Mouse (Mus musculus): ENCODE measurements around the gene Tprn. TPM values are rescaled to one million over a fixed set of nuclear protein-coding genes. Genes with fewer than 3 reads are reported as not detected.

Gene Tprn
- polyA plus RNA-seq, 1 experiment = 7.4 TPM

DNA sequence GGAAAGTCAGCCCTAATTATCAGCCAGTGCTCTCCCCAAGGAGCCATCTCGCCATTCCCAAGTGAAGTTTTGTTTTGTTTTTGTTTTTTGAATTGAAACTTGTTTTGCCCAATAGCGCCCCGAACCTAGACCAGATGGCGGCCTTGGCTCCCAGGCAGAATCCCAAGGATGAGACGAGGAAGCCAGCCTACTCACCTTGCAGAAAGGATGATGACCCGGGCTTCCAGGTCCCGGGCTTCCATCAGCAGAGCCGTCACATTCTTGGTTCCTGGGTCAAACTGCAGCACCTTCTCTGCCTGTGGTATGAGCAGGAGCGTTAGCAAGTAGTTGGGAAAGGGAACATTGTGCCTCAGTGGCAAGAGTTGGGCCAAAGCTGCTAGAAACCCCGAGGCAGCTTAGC is 47.8 kb downstream of the Tprn start:
- Histone ChIP-seq H3K27me3 (ENCODE audit: control insufficient read depth, insufficient read depth, insufficient read length) (peaks cover 68% of the 10 kb centered on the region), H3K79me3 (ENCODE audit: low read depth) (no peaks in the 10 kb centered on the region), H3K36me3 (ENCODE audit: control insufficient read depth, insufficient read depth) (no peaks in the 10 kb centered on the region), H3ac (ENCODE audit: control insufficient read depth, insufficient read length, low read depth) (no peak overlapping the region), H3K4me3 (ENCODE audit: insufficient read depth, poor library complexity, severe bottlenecking) (no peak overlapping the region), H3K79me2 (ENCODE audit: control insufficient read depth, insufficient read depth) (no peaks in the 10 kb centered on the region)
- TF ChIP-seq FOSL1 (IDR thresholded peaks at IDR 0.05; ENCODE audit: insufficient read depth, low read length, poor library complexity, severe bottlenecking) (no peak), CTCF (IDR thresholded peaks at IDR 0.05; ENCODE audit: control insufficient read depth, insufficient read depth, insufficient read length) (no peak)

DNA sequence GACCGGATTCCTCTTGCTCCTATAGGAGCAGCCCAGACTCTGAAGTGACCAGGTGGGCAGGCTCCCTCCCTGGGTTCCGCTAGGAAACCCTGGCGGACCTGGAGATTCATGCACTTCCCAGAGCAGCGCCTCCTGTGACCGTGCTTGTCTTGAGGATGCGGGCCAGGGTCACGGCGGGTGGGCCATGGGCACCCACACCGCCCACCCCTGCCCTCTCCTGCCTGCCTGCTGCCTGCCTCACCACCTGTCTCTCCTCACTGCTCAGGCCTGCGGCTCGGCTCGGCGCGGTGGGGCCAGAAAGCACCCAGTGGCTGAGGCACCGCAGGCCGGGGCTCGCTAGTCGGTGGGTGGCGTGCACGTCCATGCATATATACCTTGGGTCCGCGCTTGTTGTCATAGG is 48.6 kb downstream of the Tprn start:
- TF ChIP-seq MAX (IDR thresholded peaks at IDR 0.05) = no peak
- no peak for TF ChIP-seq CTCF (IDR thresholded peaks at IDR 0.05; ENCODE audit: control insufficient read depth, insufficient read depth, insufficient read length)
- no peak for TF ChIP-seq USF1 (IDR thresholded peaks at IDR 0.05; ENCODE audit: low read depth)
- no peak for TF ChIP-seq FOSL1 (IDR thresholded peaks at IDR 0.05; ENCODE audit: insufficient read depth, low read length, poor library complexity, severe bottlenecking)
- no peak for TF ChIP-seq CEBPB (IDR thresholded peaks at IDR 0.05; ENCODE audit: low read depth)
- no peak for TF ChIP-seq MYOD1 (IDR thresholded peaks at IDR 0.05; ENCODE audit: control insufficient read depth, insufficient read length, low read depth)
- TF ChIP-seq MYOG (IDR thresholded peaks at IDR 0.05; ENCODE audit: control insufficient read depth, extremely low read depth, insufficient read length) = no peak
- Histone ChIP-seq H3K27me3 (ENCODE audit: control insufficient read depth, insufficient read depth, insufficient read length) (peaks cover 60% of the 10 kb centered on the region), H3K79me2 (ENCODE audit: control insufficient read depth, insufficient read depth) (no peaks in the 10 kb centered on the region), H3K4me3 (ENCODE audit: insufficient read depth, poor library complexity, severe bottlenecking) (no peak overlapping the region), H3ac (ENCODE audit: control insufficient read depth, insufficient read length, low read depth) (no peak overlapping the region), H3K36me3 (ENCODE audit: control insufficient read depth, insufficient read depth) (no peaks in the 10 kb centered on the region), H3K79me3 (ENCODE audit: low read depth) (no peaks in the 10 kb centered on the region)

DNA sequence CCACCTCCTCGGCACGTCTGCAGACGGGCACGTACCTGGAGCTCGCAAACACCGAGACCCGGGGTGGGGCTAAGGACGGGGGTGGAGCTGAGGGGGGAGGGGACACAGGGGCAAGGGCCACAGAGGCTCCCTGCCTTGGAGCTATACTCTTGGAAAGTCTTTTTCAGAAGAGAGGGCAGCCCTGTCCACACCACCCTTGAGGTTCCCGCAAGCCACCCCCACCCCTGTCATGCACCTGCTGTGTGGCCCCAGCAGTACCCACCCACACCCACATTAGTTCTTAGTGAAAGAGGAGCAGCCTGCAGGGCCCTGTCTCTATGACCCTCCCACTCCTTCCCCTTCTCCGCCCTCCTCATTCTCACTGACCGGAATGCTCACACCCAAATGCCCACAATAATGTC is 49.1 kb downstream of the Tprn start:
- TF ChIP-seq MYOD1 (IDR thresholded peaks at IDR 0.05; ENCODE audit: control insufficient read depth, insufficient read length, low read depth) (no peak), MAX (IDR thresholded peaks at IDR 0.05) (no peak), MYOG (IDR thresholded peaks at IDR 0.05; ENCODE audit: control insufficient read depth, extremely low read depth, insufficient read length) (no peak), USF1 (IDR thresholded peaks at IDR 0.05; ENCODE audit: low read depth) (no peak), CTCF (IDR thresholded peaks at IDR 0.05; ENCODE audit: control insufficient read depth, insufficient read depth, insufficient read length) (no peak), FOSL1 (IDR thresholded peaks at IDR 0.05; ENCODE audit: insufficient read depth, low read length, poor library complexity, severe bottlenecking) (no peak), CEBPB (IDR thresholded peaks at IDR 0.05; ENCODE audit: low read depth) (no peak)
- Histone ChIP-seq H3K36me3 (ENCODE audit: control insufficient read depth, insufficient read depth) (no peaks in the 10 kb centered on the region), H3ac (ENCODE audit: control insufficient read depth, insufficient read length, low read depth) (no peak overlapping the region), H3K79me3 (ENCODE audit: low read depth) (no peaks in the 10 kb centered on the region), H3K4me3 (ENCODE audit: insufficient read depth, poor library complexity, severe bottlenecking) (no peak overlapping the region), H3K27me3 (ENCODE audit: control insufficient read depth, insufficient read depth, insufficient read length) (peaks cover 60% of the 10 kb centered on the region), H3K79me2 (ENCODE audit: control insufficient read depth, insufficient read depth) (no peaks in the 10 kb centered on the region)

DNA sequence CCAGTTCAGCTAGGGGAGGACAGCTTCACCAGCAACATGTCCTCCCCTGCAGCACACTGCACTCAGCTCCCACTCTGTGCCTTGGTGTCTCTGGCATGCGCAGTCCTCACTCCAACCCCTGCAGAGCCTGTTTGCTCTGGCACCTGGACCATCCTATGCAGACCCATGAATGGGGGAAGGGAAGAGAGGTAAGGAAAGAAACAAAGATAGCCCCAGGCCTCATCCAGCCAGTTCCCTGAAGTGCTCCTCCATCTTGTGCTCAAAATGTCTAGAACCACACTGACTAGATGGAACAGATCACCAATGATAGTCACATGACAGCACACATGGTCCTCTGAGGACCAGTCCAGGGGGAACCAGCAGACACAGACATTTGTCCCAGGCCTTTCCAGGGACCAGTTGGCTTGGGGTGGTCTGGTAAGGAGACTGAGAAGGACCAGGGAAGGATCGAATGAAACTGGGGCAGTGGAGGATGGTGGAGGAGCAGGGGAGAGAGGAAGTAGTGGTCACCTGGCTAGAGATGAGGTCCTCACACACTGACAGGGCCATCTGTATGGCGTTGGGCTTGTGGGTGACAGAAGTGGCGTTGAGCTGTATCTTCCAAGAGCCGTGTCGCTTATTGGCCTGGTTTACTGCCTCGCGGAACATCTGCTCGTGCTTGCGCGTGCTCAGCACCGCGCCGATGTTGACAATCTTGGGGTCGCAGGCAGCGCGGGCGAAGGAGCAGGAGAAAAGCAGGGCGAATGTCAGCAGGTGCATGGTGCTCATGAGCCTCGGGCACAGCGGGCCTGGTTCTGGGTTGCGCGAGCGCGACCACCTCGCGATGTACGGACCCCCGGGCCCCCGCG is 55.9 kb downstream of the Tprn start:
- Histone ChIP-seq H3K4me3 (ENCODE audit: insufficient read depth, poor library complexity, severe bottlenecking) (no peak overlapping the region), H3K36me3 (ENCODE audit: control insufficient read depth, insufficient read depth) (no peaks in the 10 kb centered on the region), H3K27me3 (ENCODE audit: control insufficient read depth, insufficient read depth, insufficient read length) (peaks cover 52% of the 10 kb centered on the region), H3K79me3 (ENCODE audit: low read depth) (no peaks in the 10 kb centered on the region), H3ac (ENCODE audit: control insufficient read depth, insufficient read length, low read depth) (no peak overlapping the region), H3K79me2 (ENCODE audit: control insufficient read depth, insufficient read depth) (no peaks in the 10 kb centered on the region)
- no peak for TF ChIP-seq MAX (IDR thresholded peaks at IDR 0.05)
- no peak for TF ChIP-seq FOSL1 (IDR thresholded peaks at IDR 0.05; ENCODE audit: insufficient read depth, low read length, poor library complexity, severe bottlenecking)
- TF ChIP-seq MYOD1 (IDR thresholded peaks at IDR 0.05; ENCODE audit: control insufficient read depth, insufficient read length, low read depth) = no peak
- TF ChIP-seq MYOG (IDR thresholded peaks at IDR 0.05; ENCODE audit: control insufficient read depth, extremely low read depth, insufficient read length) = no peak
- TF ChIP-seq CTCF (IDR thresholded peaks at IDR 0.05; ENCODE audit: control insufficient read depth, insufficient read depth, insufficient read length) = no peak
- no peak for TF ChIP-seq USF1 (IDR thresholded peaks at IDR 0.05; ENCODE audit: low read depth)
- TF ChIP-seq CEBPB (IDR thresholded peaks at IDR 0.05; ENCODE audit: low read depth) = no peak

DNA sequence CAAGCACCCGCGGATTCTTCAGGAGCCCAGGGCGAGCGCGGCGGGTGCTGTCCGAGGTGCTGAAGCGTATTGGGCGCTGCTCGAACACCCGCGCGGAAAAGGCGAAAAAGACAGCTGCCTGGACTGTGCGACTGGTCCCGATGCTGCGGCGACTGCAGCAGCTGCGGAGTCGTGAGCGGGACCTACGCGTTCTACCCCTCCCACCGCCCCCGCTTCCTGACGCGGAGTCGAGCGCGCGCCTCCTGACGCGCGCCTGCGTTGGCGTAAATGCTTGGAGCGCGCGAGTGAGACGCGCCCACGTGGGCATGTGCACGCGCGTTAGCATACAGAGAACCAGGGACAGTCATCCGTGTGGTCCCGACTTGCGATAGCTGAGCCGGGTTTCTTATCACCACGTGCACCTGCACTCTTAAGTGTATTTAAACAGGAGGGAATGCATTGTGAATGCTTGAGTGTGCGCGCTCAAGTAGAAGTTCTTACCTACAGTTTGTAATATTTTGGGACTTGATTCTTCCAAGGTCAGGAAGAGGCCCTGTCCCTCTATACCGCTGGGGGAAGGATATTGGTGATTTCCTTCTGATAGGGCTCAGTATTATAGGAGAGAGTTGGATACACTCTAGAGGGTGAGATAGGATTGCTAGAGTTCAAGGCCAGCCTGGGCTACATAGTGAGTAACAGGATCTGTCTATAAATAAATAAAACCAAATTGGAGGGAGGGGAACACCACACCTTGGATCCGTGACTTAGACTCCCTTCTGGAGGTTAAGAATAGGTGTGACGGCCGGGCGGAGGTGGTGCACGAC is 56.8 kb downstream of the Tprn start, which contains the start of gene Grin1:
Gene Grin1 (minus strand): TSS at position 217 of the 803 bp plus-strand sequence.
- peaks cover 47% of the 10 kb centered on the region for H3K27me3 ChIP-seq (ENCODE audit: control insufficient read depth, insufficient read depth, insufficient read length)
- no peak within 1 kb of the TSS for H3K4me3 ChIP-seq (ENCODE audit: insufficient read depth, poor library complexity, severe bottlenecking)

More for the DNA sequence above, 56.8 kb downstream of the Tprn start, which contains the start of gene Grin1:
- Histone ChIP-seq H3K79me3 (ENCODE audit: low read depth) (no peaks in the 10 kb centered on the region), H3ac (ENCODE audit: control insufficient read depth, insufficient read length, low read depth) (no peak within 1 kb of the TSS), H3K79me2 (ENCODE audit: control insufficient read depth, insufficient read depth) (no peaks in the 10 kb centered on the region), H3K36me3 (ENCODE audit: control insufficient read depth, insufficient read depth) (no peaks in the 10 kb centered on the region)
- TF ChIP-seq MYOG (IDR thresholded peaks at IDR 0.05; ENCODE audit: control insufficient read depth, extremely low read depth, insufficient read length) (no peak), CTCF (IDR thresholded peaks at IDR 0.05; ENCODE audit: control insufficient read depth, insufficient read depth, insufficient read length) (no peak)

Other genes starting within 250 kb of the Tprn start
- gene Nsmf, start 208.3 kb upstream of the Tprn start, polyA plus RNA-seq (2012; fragmentation: generic; extraction: Trizol) = 30.6 TPM
- gene Entpd8, start 182.3 kb upstream of the Tprn start, polyA plus RNA-seq (2012; fragmentation: generic; extraction: Trizol) = not detected
- gene Noxa1, start 167.5 kb upstream of the Tprn start, polyA plus RNA-seq (2012; fragmentation: generic; extraction: Trizol) = not detected
- gene Nrarp, start 81.9 kb upstream of the Tprn start, polyA plus RNA-seq (2012; fragmentation: generic; extraction: Trizol) = 0.56 TPM
- gene Tor4a, start 65.7 kb upstream of the Tprn start, polyA plus RNA-seq (2012; fragmentation: generic; extraction: Trizol) = 15.5 TPM
- gene Nelfb, start 51.1 kb upstream of the Tprn start, polyA plus RNA-seq (2012; fragmentation: generic; extraction: Trizol) = 47.4 TPM
- gene Stpg3, start 48.0 kb upstream of the Tprn start, polyA plus RNA-seq (2012; fragmentation: generic; extraction: Trizol) = not detected
- not detected for gene Fam166a, start 43.9 kb upstream of the Tprn start, polyA plus RNA-seq (2012; fragmentation: generic; extraction: Trizol)
- gene Tubb4b, start 37.9 kb upstream of the Tprn start, polyA plus RNA-seq (2012; fragmentation: generic; extraction: Trizol) = 800 TPM
- gene Slc34a3, start 28.3 kb upstream of the Tprn start, polyA plus RNA-seq (2012; fragmentation: generic; extraction: Trizol) = not detected
- not detected for gene Rnf224, start 25.8 kb upstream of the Tprn start, polyA plus RNA-seq (2012; fragmentation: generic; extraction: Trizol)
- 0.22 TPM for gene Rnf208, start 20.4 kb upstream of the Tprn start, polyA plus RNA-seq (2012; fragmentation: generic; extraction: Trizol)
- gene Cysrt1, start 20.2 kb upstream of the Tprn start, polyA plus RNA-seq (2012; fragmentation: generic; extraction: Trizol) = 0.25 TPM
- 3.9 TPM for gene AL732309.1, start 15.8 kb upstream of the Tprn start, polyA plus RNA-seq (2012; fragmentation: generic; extraction: Trizol)
- 28.5 TPM for gene Tmem203, start 7.2 kb upstream of the Tprn start, polyA plus RNA-seq (2012; fragmentation: generic; extraction: Trizol)
- gene Ssna1, start 9.8 kb downstream of the Tprn start, polyA plus RNA-seq (2012; fragmentation: generic; extraction: Trizol) = 143 TPM
- 89.4 TPM for gene Anapc2, start 9.9 kb downstream of the Tprn start, polyA plus RNA-seq (2012; fragmentation: generic; extraction: Trizol)
- not detected for gene Tmem210, start 25.5 kb downstream of the Tprn start, polyA plus RNA-seq (2012; fragmentation: generic; extraction: Trizol)
- gene Lrrc26, start 27.3 kb downstream of the Tprn start, polyA plus RNA-seq (2012; fragmentation: generic; extraction: Trizol) = not detected
- gene Grin1, start 56.6 kb downstream of the Tprn start, polyA plus RNA-seq (2012; fragmentation: generic; extraction: Trizol) = 0.02 TPM
- 38.0 TPM for gene Man1b1, start 69.7 kb downstream of the Tprn start, polyA plus RNA-seq (2012; fragmentation: generic; extraction: Trizol)
- gene Dpp7, start 93.7 kb downstream of the Tprn start, polyA plus RNA-seq (2012; fragmentation: generic; extraction: Trizol) = 22.4 TPM
- gene Uap1l1, start 103.1 kb downstream of the Tprn start, polyA plus RNA-seq (2012; fragmentation: generic; extraction: Trizol) = 96.6 TPM
- 25.8 TPM for gene Sapcd2, start 109.7 kb downstream of the Tprn start, polyA plus RNA-seq (2012; fragmentation: generic; extraction: Trizol)
- gene Entpd2, start 133.3 kb downstream of the Tprn start, polyA plus RNA-seq (2012; fragmentation: generic; extraction: Trizol) = not detected
- gene Npdc1, start 136.7 kb downstream of the Tprn start, polyA plus RNA-seq (2012; fragmentation: generic; extraction: Trizol) = 79.9 TPM
- 0.08 TPM for gene Fut7, start 160.6 kb downstream of the Tprn start, polyA plus RNA-seq (2012; fragmentation: generic; extraction: Trizol)
- 4.2 TPM for gene Abca2, start 166.1 kb downstream of the Tprn start, polyA plus RNA-seq (2012; fragmentation: generic; extraction: Trizol)
- gene Clic3, start 194.2 kb downstream of the Tprn start, polyA plus RNA-seq (2012; fragmentation: generic; extraction: Trizol) = 0.15 TPM
- 12.3 TPM for gene Paxx, start 198.5 kb downstream of the Tprn start, polyA plus RNA-seq (2012; fragmentation: generic; extraction: Trizol)
- not detected for gene Ptgds, start 207.4 kb downstream of the Tprn start, polyA plus RNA-seq (2012; fragmentation: generic; extraction: Trizol)
- not detected for gene Lcn12, start 231.3 kb downstream of the Tprn start, polyA plus RNA-seq (2012; fragmentation: generic; extraction: Trizol)
- gene Fbxw5, start 238.1 kb downstream of the Tprn start, polyA plus RNA-seq (2012; fragmentation: generic; extraction: Trizol) = 35.8 TPM
- 0.32 TPM for gene C8g, start 239.1 kb downstream of the Tprn start, polyA plus RNA-seq (2012; fragmentation: generic; extraction: Trizol)

Data from C2C12 (cell line).